Mouse (Mus musculus): ENCODE measurements around the gene Krt17. TPM values are rescaled to one million over a fixed set of nuclear protein-coding genes. Genes with fewer than 3 reads are reported as not detected.
A peak's percentile ranks its signal among the peaks of the same experiment; 100 is the strongest.

Krt17 gene
- polyA plus RNA-seq, 1 experiment from 2014 or later = 7.8 TPM

DNA sequence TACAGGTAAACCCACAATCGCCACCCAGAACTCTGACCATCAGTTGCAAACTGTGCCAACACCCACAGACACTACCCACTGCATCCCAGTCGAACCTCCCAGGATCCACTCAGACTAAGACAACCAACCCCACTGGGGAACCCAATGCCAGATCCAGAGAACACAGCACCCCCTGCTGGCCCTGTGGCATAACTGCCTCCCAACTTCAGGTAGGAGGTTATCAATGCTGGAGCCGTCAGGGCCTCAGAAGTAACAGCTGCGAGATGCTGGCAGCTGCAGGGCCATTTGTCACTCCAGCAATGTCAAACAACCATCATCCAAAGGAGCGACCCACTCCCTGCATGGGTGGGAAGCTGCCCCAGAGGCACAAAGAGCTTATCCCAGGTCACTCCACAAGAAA, 37.0 kb upstream of the Krt17 start:
- Histone ChIP-seq H3K9ac (ENCODE audit: low read depth, low read length) (no peak overlapping the region), H3K27me3 (replicated peaks; ENCODE audit: control insufficient read depth, insufficient read depth, low read length) (no peaks in the 10 kb centered on the region)
- ATAC-seq = no peak

DNA sequence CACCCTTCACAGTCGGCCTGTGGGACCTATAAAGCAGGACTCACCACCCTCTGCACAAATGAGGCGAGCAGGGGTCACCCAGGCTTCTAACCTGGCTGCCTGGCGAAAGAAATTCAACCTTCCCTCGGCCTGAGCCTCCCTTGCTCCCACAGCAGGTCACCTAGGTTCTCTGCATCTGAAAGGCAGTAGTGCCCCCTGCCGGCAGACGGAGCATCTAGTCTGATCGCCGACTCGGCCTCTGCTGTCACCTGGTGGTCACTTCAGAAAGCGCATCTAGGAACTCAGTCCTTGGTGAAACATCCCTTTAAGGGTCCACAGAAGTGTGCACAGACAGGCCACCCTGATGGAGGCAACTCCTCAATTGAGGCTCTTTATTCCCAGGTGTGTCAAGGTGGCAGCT, 34.5 kb upstream of the Krt17 start:
- WGBS = 6% methylated on average over 10 of the region's 10 CpGs
- Histone ChIP-seq H3K36me3 (ENCODE audit: control insufficient read depth, insufficient read depth) (no peaks in the 10 kb centered on the region), H3K27ac (ENCODE audit: low read depth, low read length) (no peak overlapping the region), H3K4me1 (replicated peaks; ENCODE audit: control insufficient read depth, insufficient read depth, low read length) (no peaks in the 10 kb centered on the region), H3K4me3 (ENCODE audit: low read depth, low read length) (no peak overlapping the region), H3K4me2 (replicated peaks; ENCODE audit: low read depth) (no peak overlapping the region), H3K9me3 (ENCODE audit: control insufficient read depth) (no peaks in the 10 kb centered on the region), H3K27me3 (replicated peaks; ENCODE audit: control insufficient read depth, insufficient read depth, low read length) (no peaks in the 10 kb centered on the region), H3K9ac (ENCODE audit: low read depth, low read length) (no peak overlapping the region)
- peak; percentile 37 for ATAC-seq
- TF ChIP-seq CTCF (IDR thresholded peaks at IDR 0.05; ENCODE audit: low read depth) = peak; percentile 100

More for the DNA sequence above, 37.0 kb upstream of the Krt17 start:
- Histone ChIP-seq H3K4me1 (replicated peaks; ENCODE audit: control insufficient read depth, insufficient read depth, low read length) (no peaks in the 10 kb centered on the region), H3K4me2 (replicated peaks; ENCODE audit: low read depth) (no peak overlapping the region), H3K9me3 (ENCODE audit: control insufficient read depth) (no peaks in the 10 kb centered on the region), H3K27ac (ENCODE audit: low read depth, low read length) (no peak overlapping the region), H3K36me3 (ENCODE audit: control insufficient read depth, insufficient read depth) (no peaks in the 10 kb centered on the region), H3K4me3 (ENCODE audit: low read depth, low read length) (no peak overlapping the region)
- TF ChIP-seq CTCF (IDR thresholded peaks at IDR 0.05; ENCODE audit: low read depth) = peak; percentile 70
- 40% methylated on average over 5 of the region's 5 CpGs for WGBS

DNA sequence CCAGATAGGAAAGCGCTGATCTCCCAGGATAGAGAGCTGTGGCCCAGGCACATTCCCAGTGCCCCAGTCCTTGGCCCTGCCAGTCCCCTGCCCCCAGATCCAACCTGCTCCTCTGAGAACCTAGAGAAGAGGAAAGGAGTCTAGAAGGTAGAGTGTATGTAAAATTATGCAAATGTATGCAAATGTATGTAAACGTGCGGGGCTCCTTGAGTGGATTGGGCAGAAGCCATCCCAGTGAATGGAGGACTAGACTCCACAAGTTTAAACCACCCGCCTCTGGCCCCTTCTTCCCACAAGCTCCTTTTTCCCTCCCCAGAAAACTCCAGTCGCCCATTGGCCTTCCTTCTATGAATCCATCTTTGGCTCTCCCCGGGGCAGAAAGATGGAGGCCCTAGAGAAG, 32.1 kb upstream of the Krt17 start:
- H3K27me3 ChIP-seq (replicated peaks; ENCODE audit: control insufficient read depth, insufficient read depth, low read length) = no peaks in the 10 kb centered on the region
- no peak overlapping the region for H3K4me2 ChIP-seq (replicated peaks; ENCODE audit: low read depth)
- TF ChIP-seq CTCF (IDR thresholded peaks at IDR 0.05; ENCODE audit: low read depth) = no peak
- H3K36me3 ChIP-seq (ENCODE audit: control insufficient read depth, insufficient read depth) = no peaks in the 10 kb centered on the region
- H3K4me1 ChIP-seq (replicated peaks; ENCODE audit: control insufficient read depth, insufficient read depth, low read length) = peaks cover 11% of the 10 kb centered on the region
- ATAC-seq = no peak
- H3K9me3 ChIP-seq (ENCODE audit: control insufficient read depth) = no peaks in the 10 kb centered on the region
- 73% methylated on average over 6 of the region's 6 CpGs for WGBS
- H3K27ac ChIP-seq (ENCODE audit: low read depth, low read length) = no peak overlapping the region
- H3K4me3 ChIP-seq (ENCODE audit: low read depth, low read length) = no peak overlapping the region
- H3K9ac ChIP-seq (ENCODE audit: low read depth, low read length) = no peak overlapping the region

DNA sequence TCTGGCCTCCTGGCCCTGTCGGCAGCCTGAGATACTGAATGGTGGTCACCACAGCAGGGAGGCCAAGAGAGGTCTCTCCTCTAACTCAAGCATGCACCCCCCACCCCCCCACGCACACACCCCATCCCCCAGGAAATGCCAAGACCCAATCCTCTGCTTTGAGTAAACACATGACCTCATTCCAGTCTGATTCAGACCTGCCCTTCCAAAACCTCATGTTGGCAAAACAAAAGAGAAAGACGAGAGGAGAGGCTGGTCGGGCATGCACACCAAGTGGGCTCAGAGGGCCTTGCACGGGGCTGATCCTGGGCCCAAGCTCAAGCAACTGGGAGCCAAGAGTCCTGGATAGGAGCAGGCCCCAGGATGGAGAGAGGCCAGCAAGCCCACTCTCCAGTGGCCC, 29.4 kb upstream of the Krt17 start:
- Histone ChIP-seq H3K4me2 (replicated peaks; ENCODE audit: low read depth) (no peak overlapping the region), H3K27ac (ENCODE audit: low read depth, low read length) (no peak overlapping the region), H3K27me3 (replicated peaks; ENCODE audit: control insufficient read depth, insufficient read depth, low read length) (no peaks in the 10 kb centered on the region), H3K4me1 (replicated peaks; ENCODE audit: control insufficient read depth, insufficient read depth, low read length) (peaks cover 16% of the 10 kb centered on the region), H3K9ac (ENCODE audit: low read depth, low read length) (no peak overlapping the region), H3K36me3 (ENCODE audit: control insufficient read depth, insufficient read depth) (no peaks in the 10 kb centered on the region), H3K9me3 (ENCODE audit: control insufficient read depth) (no peaks in the 10 kb centered on the region), H3K4me3 (ENCODE audit: low read depth, low read length) (no peak overlapping the region)
- TF ChIP-seq CTCF (IDR thresholded peaks at IDR 0.05; ENCODE audit: low read depth) = no peak
- WGBS = 45% methylated on average over 5 of the region's 5 CpGs
- no peak for ATAC-seq

DNA sequence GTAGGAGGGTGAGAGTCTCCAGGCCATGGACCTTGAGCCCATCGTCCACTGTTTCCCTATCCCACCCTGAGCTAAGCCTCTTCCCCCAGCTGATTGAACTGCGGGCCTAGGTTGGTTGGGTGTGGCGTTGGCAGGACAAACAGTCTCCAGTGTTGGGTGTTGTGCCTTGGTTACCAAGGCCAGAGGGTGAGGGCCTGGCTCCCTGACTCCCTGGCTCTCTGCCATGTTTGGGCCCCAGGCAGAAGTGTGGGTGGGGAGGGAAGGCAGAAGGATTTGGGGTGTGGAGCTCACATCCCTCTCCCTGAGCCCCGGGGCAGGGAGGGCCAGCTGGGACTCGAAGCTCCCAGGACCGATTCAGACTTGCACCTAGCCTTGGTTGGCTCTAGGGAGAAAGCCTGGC, 28.1 kb upstream of the Krt17 start:
- H3K36me3 ChIP-seq (ENCODE audit: control insufficient read depth, insufficient read depth) = no peaks in the 10 kb centered on the region
- peaks cover 21% of the 10 kb centered on the region for H3K4me1 ChIP-seq (replicated peaks; ENCODE audit: control insufficient read depth, insufficient read depth, low read length)
- ATAC-seq = peak; percentile 82
- peak overlapping the region; percentile 28; the same call in 1 of the 2 replicates for H3K9ac ChIP-seq (ENCODE audit: low read depth, low read length)
- H3K4me2 ChIP-seq (replicated peaks; ENCODE audit: low read depth) = 0 out of 2 replicates have a peak overlapping the region, but pooled peaks have one; percentile 32
- 46% methylated on average over 6 of the region's 6 CpGs for WGBS
- H3K27me3 ChIP-seq (replicated peaks; ENCODE audit: control insufficient read depth, insufficient read depth, low read length) = no peaks in the 10 kb centered on the region
- H3K4me3 ChIP-seq (ENCODE audit: low read depth, low read length) = no peak overlapping the region
- no peaks in the 10 kb centered on the region for H3K9me3 ChIP-seq (ENCODE audit: control insufficient read depth)
- H3K27ac ChIP-seq (ENCODE audit: low read depth, low read length) = peak overlapping the region; percentile 79
- TF ChIP-seq CTCF (IDR thresholded peaks at IDR 0.05; ENCODE audit: low read depth) = no peak

DNA sequence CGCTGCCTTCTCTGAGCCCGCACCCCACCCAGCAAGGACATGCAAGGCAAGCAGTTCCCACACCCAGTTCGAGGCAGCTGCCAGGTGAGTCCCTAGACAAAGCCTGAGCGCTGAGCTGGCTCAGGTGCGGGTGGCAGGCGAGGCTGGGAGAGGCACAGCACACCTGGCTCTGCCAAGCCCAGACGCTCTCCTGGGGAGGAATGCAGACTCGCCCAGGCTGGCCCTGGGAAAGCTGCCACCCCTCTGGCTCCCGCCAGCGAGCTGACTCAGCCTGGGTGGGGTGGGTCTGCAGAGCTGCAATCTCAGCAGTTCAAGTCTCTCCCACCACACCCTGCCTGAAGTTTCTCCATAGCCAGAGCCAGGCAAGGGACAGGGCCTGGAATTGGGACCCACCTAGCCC, 26.2 kb upstream of the Krt17 start:
- no peak for TF ChIP-seq CTCF (IDR thresholded peaks at IDR 0.05; ENCODE audit: low read depth)
- Histone ChIP-seq H3K27ac (ENCODE audit: low read depth, low read length) (peak overlapping the region; percentile 93), H3K4me1 (replicated peaks; ENCODE audit: control insufficient read depth, insufficient read depth, low read length) (peaks cover 21% of the 10 kb centered on the region), H3K4me2 (replicated peaks; ENCODE audit: low read depth) (0 out of 2 replicates have a peak overlapping the region, but pooled peaks have one; percentile 3), H3K27me3 (replicated peaks; ENCODE audit: control insufficient read depth, insufficient read depth, low read length) (no peaks in the 10 kb centered on the region), H3K9me3 (ENCODE audit: control insufficient read depth) (no peaks in the 10 kb centered on the region), H3K36me3 (ENCODE audit: control insufficient read depth, insufficient read depth) (no peaks in the 10 kb centered on the region), H3K4me3 (ENCODE audit: low read depth, low read length) (no peak overlapping the region), H3K9ac (ENCODE audit: low read depth, low read length) (peak overlapping the region; percentile 22; the same call in 1 of the 2 replicates)
- peak; percentile 91 for ATAC-seq
- WGBS = 24% methylated on average over 10 of the region's 10 CpGs

DNA sequence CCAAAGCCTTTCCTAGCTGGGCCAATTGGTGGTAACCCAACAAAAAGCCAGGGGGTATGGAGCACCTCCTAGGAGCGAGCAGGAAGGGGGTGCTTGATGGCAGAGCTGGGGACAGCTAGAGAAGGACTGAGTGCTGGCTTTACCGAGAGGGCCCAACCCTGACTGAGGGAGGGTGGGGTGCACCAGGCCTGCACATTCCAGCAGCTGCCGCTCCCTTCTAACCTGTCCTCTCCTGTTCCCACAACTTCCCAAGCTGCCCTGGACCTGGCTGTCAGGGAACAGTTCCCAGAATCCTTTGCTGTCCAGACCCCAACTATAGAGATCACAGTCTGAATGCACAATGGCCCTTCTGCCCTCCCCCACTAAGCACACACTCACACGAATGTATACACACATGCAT, 24.2 kb upstream of the Krt17 start:
- no peak overlapping the region for H3K4me2 ChIP-seq (replicated peaks; ENCODE audit: low read depth)
- no peak overlapping the region for H3K9ac ChIP-seq (ENCODE audit: low read depth, low read length)
- H3K27me3 ChIP-seq (replicated peaks; ENCODE audit: control insufficient read depth, insufficient read depth, low read length) = no peaks in the 10 kb centered on the region
- H3K4me1 ChIP-seq (replicated peaks; ENCODE audit: control insufficient read depth, insufficient read depth, low read length) = peaks cover 21% of the 10 kb centered on the region
- H3K4me3 ChIP-seq (ENCODE audit: low read depth, low read length) = no peak overlapping the region
- no peak for ATAC-seq
- no peaks in the 10 kb centered on the region for H3K9me3 ChIP-seq (ENCODE audit: control insufficient read depth)
- no peak for TF ChIP-seq CTCF (IDR thresholded peaks at IDR 0.05; ENCODE audit: low read depth)
- no peak overlapping the region for H3K27ac ChIP-seq (ENCODE audit: low read depth, low read length)
- no peaks in the 10 kb centered on the region for H3K36me3 ChIP-seq (ENCODE audit: control insufficient read depth, insufficient read depth)
- WGBS = 50% methylated on average over 4 of the region's 4 CpGs
